Mouse (Mus musculus): Measurements from ENCODE around the gene Gm4846. TPM values are rescaled to one million over a fixed set of nuclear protein-coding genes. Genes with fewer than 3 reads are reported as not detected.

Gene Gm4846
- not detected for polyA plus RNA-seq (2014; fragmentation: Illumina TruSeq; extraction: RNeasy Lipid Tissue Mini Kit (QIAGEN cat#74804); ENCODE audit: low read depth, low replicate concordance)

GRCm38 (mm10) chr1:166497488-166497887 is at the start of gene Gm4846:
Gene Gm4846, minus strand, starts transcription at chr1:166497588.

Other genes starting within 250 kb of the Gm4846 start
- gene Ildr2, start 243.4 kb downstream of the Gm4846 start, polyA plus RNA-seq (2014; fragmentation: Illumina TruSeq; extraction: RNeasy Lipid Tissue Mini Kit (QIAGEN cat#74804); ENCODE audit: low read depth, low replicate concordance), result 1.4 TPM
- gene Tada1, start 118.5 kb downstream of the Gm4846 start, polyA plus RNA-seq (2014; fragmentation: Illumina TruSeq; extraction: RNeasy Lipid Tissue Mini Kit (QIAGEN cat#74804); ENCODE audit: low read depth, low replicate concordance), result 11.1 TPM
- gene Pogk, start 87.7 kb downstream of the Gm4846 start, polyA plus RNA-seq (2014; fragmentation: Illumina TruSeq; extraction: RNeasy Lipid Tissue Mini Kit (QIAGEN cat#74804); ENCODE audit: low read depth, low replicate concordance), result 9.0 TPM
- not detected for gene Gm4847, start 150.1 kb upstream of the Gm4846 start, polyA plus RNA-seq (2014; fragmentation: Illumina TruSeq; extraction: RNeasy Lipid Tissue Mini Kit (QIAGEN cat#74804); ENCODE audit: low read depth, low replicate concordance)
- not detected for gene Fmo9, start 184.3 kb upstream of the Gm4846 start, polyA plus RNA-seq (2014; fragmentation: Illumina TruSeq; extraction: RNeasy Lipid Tissue Mini Kit (QIAGEN cat#74804); ENCODE audit: low read depth, low replicate concordance)

Data from heart, adult 10 weeks (tissue).